Mouse (Mus musculus): ENCODE data around the gene H2afb1.
"Not testable (repeated sequence)": the region's sequence is repeated elsewhere in the genome, so short reads cannot be mapped to it uniquely, and the experiment has no call there.

H2afb1 gene

GRCm38 (mm10) chrX:117014457-117014856 is at the start of gene H2afb1:
H2afb1 (plus strand) TSS chrX:117014757.
- DNase-seq (ENCODE audit: low spot score) = not testable (repeated sequence)

DNA sequence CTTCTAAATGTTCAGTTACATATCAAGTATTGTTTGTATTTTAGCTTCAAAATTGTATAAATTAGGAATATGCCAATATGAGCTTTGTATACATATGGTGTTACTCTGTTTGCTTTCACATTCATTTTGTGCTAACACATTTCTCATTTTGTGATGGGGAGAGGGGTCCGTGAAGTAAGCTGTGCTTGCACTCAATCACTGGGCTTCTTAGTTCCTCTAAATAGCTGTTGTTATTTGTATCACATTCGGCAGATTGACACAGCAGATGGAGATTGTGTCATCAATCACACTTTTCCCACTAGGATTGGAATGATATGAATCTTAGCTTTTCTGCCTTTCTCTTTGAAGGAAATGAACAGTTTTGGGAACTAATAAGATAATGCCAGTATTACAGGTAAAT is 21.5 kb downstream of the H2afb1 start:
- DNase-seq (ENCODE audit: low spot score) = no peak

All from spleen, adult 12 weeks (tissue).